In the genomic region with DNA sequence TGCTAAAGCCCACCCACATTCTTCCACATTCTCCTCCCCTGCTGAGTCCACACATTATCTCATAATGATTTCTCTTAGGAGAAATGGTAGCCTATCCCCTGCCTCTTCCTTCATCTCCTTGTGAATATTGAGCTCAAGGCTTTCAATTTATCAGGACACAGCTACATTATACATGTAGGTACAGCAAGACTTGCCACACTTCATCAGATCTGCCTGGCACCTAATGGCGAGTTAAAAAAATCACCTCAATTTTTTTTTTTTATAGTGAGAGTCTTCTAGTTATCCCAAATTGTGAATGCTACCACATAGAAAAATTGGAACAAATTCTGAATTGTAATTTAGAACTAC, we compare ENCODE assay signal across 16 mouse cellular contexts. TPM values are rescaled to one million over a fixed set of nuclear protein-coding genes. Genes with fewer than 3 reads are reported as not detected.
A peak's percentile ranks its signal among the peaks of the same experiment; 100 is the strongest.
DNase-seq lines count a peak whose midpoint lies in the region; ATAC-seq lines count a peak whose summit lies in the region.
"Had no signal": no experiment of that assay in that cellular context is flagged by ENCODE, and none has a peak within 500 bp of the region (broad histone marks: within the 10 kb centered on the region; RNA-seq: fewer than 3 reads in every experiment).

No protein-coding gene starts in this region.

- WGBS in forebrain, embryonic 13.5 days: 88% methylated on average over 1 of the region's 1 CpGs
- WGBS in forebrain, embryonic 12.5 days: 89% methylated on average over 1 of the region's 1 CpGs
- WGBS in midbrain, embryonic 13.5 days: 90% methylated on average over 1 of the region's 1 CpGs
- 88% methylated on average over 1 of the region's 1 CpGs for WGBS in midbrain, embryonic 10.5 days
- 60% methylated on average over 1 of the region's 1 CpGs for WGBS in hindbrain, embryonic 14.5 days
- WGBS in neural tube, embryonic 14.5 days: 79% methylated on average over 1 of the region's 1 CpGs

- H3K36me3 ChIP-seq in forebrain, embryonic 13.5 days (ENCODE audit: poor library complexity, severe bottlenecking): no peaks in the 10 kb centered on the region
- H3K36me3 ChIP-seq in forebrain, embryonic 12.5 days (replicated peaks): no peaks in the 10 kb centered on the region
- H3K36me3 ChIP-seq in midbrain, embryonic 13.5 days: no peaks in the 10 kb centered on the region
- no peaks in the 10 kb centered on the region for H3K36me3 ChIP-seq in midbrain, embryonic 10.5 days
- no peaks in the 10 kb centered on the region for H3K36me3 ChIP-seq in hindbrain, embryonic 14.5 days (replicated peaks; ENCODE audit: control insufficient read depth, insufficient read depth)
- no peaks in the 10 kb centered on the region for H3K36me3 ChIP-seq in neural tube, embryonic 14.5 days (ENCODE audit: control insufficient read depth, insufficient read depth, low read length)
- H3K36me3 ChIP-seq: liver, embryonic 13.5 days; lung, embryonic 15.5 days had no signal

- peak overlapping the region; percentile 18; the same call in 1 of the 2 replicates for H3K4me2 ChIP-seq in forebrain, embryonic 13.5 days
- H3K4me2 ChIP-seq in forebrain, embryonic 12.5 days: no peak overlapping the region
- H3K4me2 ChIP-seq in midbrain, embryonic 13.5 days (replicated peaks): no peak overlapping the region
- H3K4me2 ChIP-seq in hindbrain, embryonic 14.5 days (replicated peaks): peak overlapping the region; percentile 34
- no peak overlapping the region for H3K4me2 ChIP-seq in neural tube, embryonic 14.5 days (ENCODE audit: low read depth, low read length)
- H3K4me2 ChIP-seq: liver, embryonic 13.5 days; lung, embryonic 15.5 days had no signal

- H3K4me1 ChIP-seq in forebrain, embryonic 13.5 days: no peaks in the 10 kb centered on the region
- H3K4me1 ChIP-seq in forebrain, embryonic 12.5 days: peaks cover 4% of the 10 kb centered on the region; the same call in 1 of the 2 replicates
- no peaks in the 10 kb centered on the region for H3K4me1 ChIP-seq in midbrain, embryonic 13.5 days (replicated peaks)
- no peaks in the 10 kb centered on the region; the same call in 1 of the 2 replicates for H3K4me1 ChIP-seq in midbrain, embryonic 10.5 days
- no peaks in the 10 kb centered on the region; the same call in 1 of the 2 replicates for H3K4me1 ChIP-seq in hindbrain, embryonic 14.5 days (replicated peaks; ENCODE audit: control insufficient read depth, insufficient read depth, low read length)
- no peaks in the 10 kb centered on the region for H3K4me1 ChIP-seq in neural tube, embryonic 14.5 days (ENCODE audit: control insufficient read depth, insufficient read depth, low read length)
- H3K4me1 ChIP-seq: liver, embryonic 13.5 days; lung, embryonic 15.5 days had no signal

- DNase-seq in midbrain, embryonic 10.5 days (ENCODE audit: low spot score): no peak
- peak; percentile 44 for DNase-seq in hindbrain, embryonic 14.5 days (ENCODE audit: low spot score)
- DNase-seq in spleen, postnatal 10 days (ENCODE audit: low spot score in 2 of 2): no peak
- no peak for DNase-seq in right cerebral cortex, postnatal 4 days
- DNase-seq: cerebellum, postnatal 10 days; gastrocnemius, postnatal 10 days; heart, adult 18-20 months; kidney, adult 2 months; liver, embryonic 13.5 days; thymus, postnatal 36 days had no signal

- no peaks in the 10 kb centered on the region for H3K27me3 ChIP-seq in forebrain, embryonic 13.5 days
- no peaks in the 10 kb centered on the region for H3K27me3 ChIP-seq in forebrain, embryonic 12.5 days
- H3K27me3 ChIP-seq in midbrain, embryonic 13.5 days: no peaks in the 10 kb centered on the region
- H3K27me3 ChIP-seq in midbrain, embryonic 10.5 days (ENCODE audit: low read depth, poor library complexity, severe bottlenecking): no peaks in the 10 kb centered on the region
- H3K27me3 ChIP-seq in hindbrain, embryonic 14.5 days (ENCODE audit: control insufficient read depth, insufficient read depth, low read length): no peaks in the 10 kb centered on the region
- no peaks in the 10 kb centered on the region for H3K27me3 ChIP-seq in neural tube, embryonic 14.5 days (ENCODE audit: control insufficient read depth, insufficient read depth, low read length)
- H3K27me3 ChIP-seq: liver, embryonic 13.5 days; lung, embryonic 15.5 days had no signal

- ATAC-seq in forebrain, embryonic 13.5 days: no peak
- ATAC-seq in forebrain, embryonic 12.5 days (ENCODE audit: low FRiP score): no peak
- no peak for ATAC-seq in midbrain, embryonic 13.5 days
- ATAC-seq in hindbrain, embryonic 14.5 days (ENCODE audit: low FRiP score): no peak
- no peak for ATAC-seq in neural tube, embryonic 14.5 days (ENCODE audit: low read depth)

- H3K4me3 ChIP-seq in forebrain, embryonic 13.5 days: no peak overlapping the region
- no peak overlapping the region for H3K4me3 ChIP-seq in forebrain, embryonic 12.5 days (replicated peaks)
- no peak overlapping the region for H3K4me3 ChIP-seq in midbrain, embryonic 13.5 days (replicated peaks)
- H3K4me3 ChIP-seq in midbrain, embryonic 10.5 days: no peak overlapping the region
- no peak overlapping the region for H3K4me3 ChIP-seq in hindbrain, embryonic 14.5 days (replicated peaks; ENCODE audit: low read length)
- H3K4me3 ChIP-seq in neural tube, embryonic 14.5 days (ENCODE audit: low read depth, low read length): no peak overlapping the region
- H3K4me3 ChIP-seq: liver, embryonic 13.5 days; lung, embryonic 15.5 days had no signal

- H3K9me3 ChIP-seq in forebrain, embryonic 13.5 days (replicated peaks): no peaks in the 10 kb centered on the region
- H3K9me3 ChIP-seq in forebrain, embryonic 12.5 days: no peaks in the 10 kb centered on the region
- H3K9me3 ChIP-seq in midbrain, embryonic 13.5 days: no peaks in the 10 kb centered on the region
- H3K9me3 ChIP-seq in midbrain, embryonic 10.5 days (replicated peaks): no peaks in the 10 kb centered on the region
- H3K9me3 ChIP-seq in hindbrain, embryonic 14.5 days (ENCODE audit: control insufficient read depth, low read length): no peaks in the 10 kb centered on the region
- H3K9me3 ChIP-seq in neural tube, embryonic 14.5 days (ENCODE audit: control insufficient read depth, low read length): no peaks in the 10 kb centered on the region
- H3K9me3 ChIP-seq: liver, embryonic 13.5 days; lung, embryonic 15.5 days had no signal

- 0 out of 2 replicates have a peak overlapping the region, but pooled peaks have one; percentile 35 for H3K27ac ChIP-seq in forebrain, embryonic 13.5 days
- no peak overlapping the region for H3K27ac ChIP-seq in forebrain, embryonic 12.5 days
- 0 out of 2 replicates have a peak overlapping the region, but pooled peaks have one; percentile 19 for H3K27ac ChIP-seq in midbrain, embryonic 13.5 days
- H3K27ac ChIP-seq in midbrain, embryonic 10.5 days (replicated peaks): no peak overlapping the region
- peak overlapping the region; percentile 79 for H3K27ac ChIP-seq in hindbrain, embryonic 14.5 days
- 0 out of 2 replicates have a peak overlapping the region, but pooled peaks have one; percentile 17 for H3K27ac ChIP-seq in neural tube, embryonic 14.5 days (ENCODE audit: low read depth, low read length)
- H3K27ac ChIP-seq: liver, embryonic 13.5 days; lung, embryonic 15.5 days had no signal

- H3K9ac ChIP-seq in forebrain, embryonic 13.5 days: no peak overlapping the region
- no peak overlapping the region for H3K9ac ChIP-seq in forebrain, embryonic 12.5 days
- no peak overlapping the region for H3K9ac ChIP-seq in midbrain, embryonic 13.5 days (replicated peaks)
- H3K9ac ChIP-seq in hindbrain, embryonic 14.5 days: peak overlapping the region; percentile 48; the same call in 1 of the 2 replicates
- H3K9ac ChIP-seq in neural tube, embryonic 14.5 days (replicated peaks; ENCODE audit: low read depth, low read length): no peak overlapping the region
- H3K9ac ChIP-seq: liver, embryonic 13.5 days; lung, embryonic 15.5 days had no signal

RNA-seq across cellular contexts. Expression of a gene that starts 26.1 kb away (rescaled TPM):
- 0.28 and 0.44 TPM in 2 replicates for polyA plus RNA-seq in forebrain, embryonic 13.5 days (2015; fragmentation: Nextera tagmentation; extraction: Ambion mirVana)
- polyA plus RNA-seq in forebrain, embryonic 12.5 days (2016; fragmentation: Nextera tagmentation; extraction: Ambion mirVana): 0.09 and 0.28 TPM in 2 replicates
- 0.13 and 0.57 TPM in 2 replicates for polyA plus RNA-seq in midbrain, embryonic 13.5 days (2015; fragmentation: Nextera tagmentation; extraction: Ambion mirVana)
- polyA plus RNA-seq in midbrain, embryonic 10.5 days (2016; fragmentation: Nextera tagmentation; extraction: Ambion mirVana): 0.10 and 0.11 TPM in 2 replicates
- 0.40 and 0.53 TPM in 2 replicates for polyA plus RNA-seq in hindbrain, embryonic 14.5 days (2014; fragmentation: Nextera tagmentation; extraction: Ambion mirVana)
- polyA plus RNA-seq in neural tube, embryonic 14.5 days (2014; fragmentation: Nextera tagmentation; extraction: Ambion mirVana): 0.37 and 0.53 TPM in 2 replicates
- polyA plus RNA-seq: heart, embryonic 16.5 days; liver, embryonic 13.5 days; lung, embryonic 15.5 days had no signal

RNA-seq across cellular contexts. Expression of a gene that starts 40.5 kb away (rescaled TPM):
- polyA plus RNA-seq in forebrain, embryonic 13.5 days (2015; fragmentation: Nextera tagmentation; extraction: Ambion mirVana): 322 and 362 TPM in 2 replicates
- polyA plus RNA-seq in forebrain, embryonic 12.5 days (2016; fragmentation: Nextera tagmentation; extraction: Ambion mirVana): 399 and 410 TPM in 2 replicates
- polyA plus RNA-seq in midbrain, embryonic 13.5 days (2015; fragmentation: Nextera tagmentation; extraction: Ambion mirVana): 455 and 504 TPM in 2 replicates
- polyA plus RNA-seq in midbrain, embryonic 10.5 days (2016; fragmentation: Nextera tagmentation; extraction: Ambion mirVana): 404 and 439 TPM in 2 replicates
- 533 and 643 TPM in 2 replicates for polyA plus RNA-seq in hindbrain, embryonic 14.5 days (2014; fragmentation: Nextera tagmentation; extraction: Ambion mirVana)
- polyA plus RNA-seq in neural tube, embryonic 14.5 days (2014; fragmentation: Nextera tagmentation; extraction: Ambion mirVana): 506 and 536 TPM in 2 replicates

Comparison
In these comparisons a context has a peak if more than half of its experiments do, and no peak if none do; other contexts are left out.
1. H3K27ac ChIP-seq: peak in forebrain, embryonic 13.5 days (single experiment), midbrain, embryonic 13.5 days (single experiment), hindbrain, embryonic 14.5 days (single experiment) and neural tube, embryonic 14.5 days (single experiment); none in forebrain, embryonic 12.5 days (single experiment) and midbrain, embryonic 10.5 days (single experiment).
2. H3K4me2 ChIP-seq: peak in forebrain, embryonic 13.5 days (single experiment) and hindbrain, embryonic 14.5 days (single experiment); none in forebrain, embryonic 12.5 days (single experiment), midbrain, embryonic 13.5 days (single experiment) and neural tube, embryonic 14.5 days (single experiment).